Mouse (Mus musculus) lung, adult 2 months (tissue): ENCODE data around the gene Immp2l.

Experiments used
- CTCF ChIP-seq: fragments of 200-500 bp; IDR thresholded peaks from 2 replicates; pipeline ENCODE4 v1.5.1; 2011; ENCODE audit warnings: mild to moderate bottlenecking, low read length, control low read depth; ENCODE audit not compliant: insufficient read depth
- POLR2A ChIP-seq: fragments of 200-500 bp; IDR thresholded peaks from 2 replicates; pipeline ENCODE4 v1.6.1; 2011; ENCODE audit warnings: low read depth, mild to moderate bottlenecking, control low read depth, low read length, borderline replicate concordance; ENCODE audit errors: extremely low read depth

DNA sequence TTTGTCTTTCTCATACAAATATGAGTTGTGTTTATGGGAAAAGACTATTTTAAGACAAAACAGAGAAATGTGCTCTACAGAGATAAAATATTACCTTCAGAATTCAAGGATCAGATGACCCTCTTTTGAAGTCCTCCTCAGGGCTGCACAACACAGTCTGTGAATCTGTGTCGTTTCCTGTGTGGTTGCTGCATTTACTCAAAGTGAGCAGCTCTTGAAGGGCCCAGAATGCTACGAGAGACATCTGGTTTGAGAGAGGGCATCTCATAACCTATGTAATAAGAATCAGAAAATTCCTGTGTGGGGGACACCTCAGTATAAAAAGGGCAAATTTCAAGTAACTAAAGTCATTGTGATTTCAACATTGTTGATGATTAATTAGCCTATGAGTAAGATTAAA, 217.3 kb downstream of the Immp2l start:
- TF ChIP-seq CTCF (no peak), POLR2A (no peak)
